In genomic region chr4:150544652-150545258, GRCm38 (mm10) we compare ENCODE assay signal across 8 mouse cellular contexts.
DNase-seq lines count a peak whose midpoint lies in the region; ATAC-seq and TF ChIP-seq lines count a peak whose summit lies in the region.

No protein-coding gene starts in this region.

- TF ChIP-seq CTCF in intestine, postnatal 0 days (IDR thresholded peaks at IDR 0.05; ENCODE audit: low read depth): no peak
- TF ChIP-seq CTCF in lung, postnatal 0 days (IDR thresholded peaks at IDR 0.05): no peak

- H3K4me1 ChIP-seq in hindbrain, embryonic 13.5 days (replicated peaks): peaks cover 23% of the 10 kb centered on the region
- 0 out of 2 replicates have a peak, but pooled peaks cover 2% of the 10 kb centered on the region for H3K4me1 ChIP-seq in hindbrain, embryonic 11.5 days (replicated peaks; ENCODE audit: control insufficient read depth, insufficient read depth, low read length)
- H3K4me1 ChIP-seq in intestine, postnatal 0 days (replicated peaks; ENCODE audit: control insufficient read depth, insufficient read depth, low read length): peaks cover 7% of the 10 kb centered on the region; the same call in 1 of the 2 replicates
- H3K4me1 ChIP-seq in lung, postnatal 0 days (ENCODE audit: insufficient read depth, low read depth, low read length): no peaks in the 10 kb centered on the region
- H3K4me1 ChIP-seq in forebrain, embryonic 15.5 days: peaks cover 11% of the 10 kb centered on the region

- no peak for ATAC-seq in hindbrain, embryonic 13.5 days (ENCODE audit: low FRiP score)
- no peak for ATAC-seq in hindbrain, embryonic 11.5 days (ENCODE audit: low FRiP score)
- ATAC-seq in erythroid progenitor cell, adult 5-6 weeks (replicated peaks; ENCODE audit: low FRiP score, poor library complexity, severe bottlenecking): peak; percentile 79
- peak; percentile 89 for ATAC-seq in intestine, postnatal 0 days
- peak; percentile 90 for ATAC-seq in lung, postnatal 0 days
- no peak for ATAC-seq in forebrain, embryonic 15.5 days (replicated peaks)

- H3K36me3 ChIP-seq in hindbrain, embryonic 13.5 days: peaks cover 19% of the 10 kb centered on the region
- H3K36me3 ChIP-seq in hindbrain, embryonic 11.5 days (ENCODE audit: control insufficient read depth, insufficient read depth, low read length): no peaks in the 10 kb centered on the region
- H3K36me3 ChIP-seq in intestine, postnatal 0 days (ENCODE audit: control insufficient read depth, insufficient read depth): peaks cover 9% of the 10 kb centered on the region
- H3K36me3 ChIP-seq in lung, postnatal 0 days (ENCODE audit: insufficient read depth, low read length): no peaks in the 10 kb centered on the region
- H3K36me3 ChIP-seq in forebrain, embryonic 15.5 days: peaks cover 16% of the 10 kb centered on the region

- H3K9ac ChIP-seq in hindbrain, embryonic 13.5 days: no peak overlapping the region
- H3K9ac ChIP-seq in hindbrain, embryonic 11.5 days (ENCODE audit: low read depth, low read length): no peak overlapping the region
- H3K9ac ChIP-seq in intestine, postnatal 0 days (ENCODE audit: low read depth, low read length): no peak overlapping the region
- H3K9ac ChIP-seq in lung, postnatal 0 days (replicated peaks; ENCODE audit: low read depth): no peak overlapping the region
- no peak overlapping the region for H3K9ac ChIP-seq in forebrain, embryonic 15.5 days (replicated peaks)

- 90% methylated on average over 10 of the region's 10 CpGs for WGBS in hindbrain, embryonic 13.5 days
- WGBS in hindbrain, embryonic 11.5 days: 89% methylated on average over 10 of the region's 10 CpGs
- WGBS in intestine, postnatal 0 days: 33% methylated on average over 10 of the region's 10 CpGs
- WGBS in lung, postnatal 0 days: 37% methylated on average over 10 of the region's 10 CpGs
- 85% methylated on average over 10 of the region's 10 CpGs for WGBS in forebrain, embryonic 15.5 days

- H3K27me3 ChIP-seq in hindbrain, embryonic 13.5 days: no peaks in the 10 kb centered on the region
- no peaks in the 10 kb centered on the region for H3K27me3 ChIP-seq in hindbrain, embryonic 11.5 days (ENCODE audit: control insufficient read depth, insufficient read depth, low read length)
- no peaks in the 10 kb centered on the region for H3K27me3 ChIP-seq in intestine, postnatal 0 days (replicated peaks; ENCODE audit: control insufficient read depth, insufficient read depth, low read length)
- H3K27me3 ChIP-seq in lung, postnatal 0 days (replicated peaks; ENCODE audit: insufficient read depth, low read length): no peaks in the 10 kb centered on the region
- no peaks in the 10 kb centered on the region for H3K27me3 ChIP-seq in forebrain, embryonic 15.5 days

- H3K27ac ChIP-seq in hindbrain, embryonic 13.5 days: peak overlapping the region; percentile 40; the same call in 1 of the 2 replicates
- no peak overlapping the region for H3K27ac ChIP-seq in hindbrain, embryonic 11.5 days (ENCODE audit: low read depth, low read length)
- H3K27ac ChIP-seq in intestine, postnatal 0 days (ENCODE audit: low read depth, low read length): peak overlapping the region; percentile 68
- H3K27ac ChIP-seq in lung, postnatal 0 days (ENCODE audit: low read length): peak overlapping the region; percentile 82
- H3K27ac ChIP-seq in forebrain, embryonic 15.5 days (replicated peaks): no peak overlapping the region; the same call in 1 of the 2 replicates

- DNase-seq in hindbrain, embryonic 11.5 days (ENCODE audit: low spot score): no peak
- peak; percentile 83 for DNase-seq in Muller cell, postnatal 12 days (ENCODE audit: inconsistent ontology term)
- peak; percentile 95 for DNase-seq in lung, postnatal 0 days (ENCODE audit: low spot score)
- DNase-seq in spleen, postnatal 4 days (ENCODE audit: low spot score in 2 of 2): peak; percentile 62 to 76

- peak; percentile 63 for TF ChIP-seq EP300 in lung, postnatal 0 days (IDR thresholded peaks at IDR 0.05)

- H3K9me3 ChIP-seq in hindbrain, embryonic 13.5 days: no peaks in the 10 kb centered on the region
- H3K9me3 ChIP-seq in hindbrain, embryonic 11.5 days (ENCODE audit: control insufficient read depth, low read length): no peaks in the 10 kb centered on the region
- H3K9me3 ChIP-seq in intestine, postnatal 0 days (ENCODE audit: control insufficient read depth): no peaks in the 10 kb centered on the region
- no peaks in the 10 kb centered on the region for H3K9me3 ChIP-seq in lung, postnatal 0 days (ENCODE audit: low read length)
- no peaks in the 10 kb centered on the region for H3K9me3 ChIP-seq in forebrain, embryonic 15.5 days

- no peak overlapping the region for H3K4me2 ChIP-seq in hindbrain, embryonic 13.5 days
- H3K4me2 ChIP-seq in hindbrain, embryonic 11.5 days (replicated peaks; ENCODE audit: low read depth, low read length): no peak overlapping the region
- H3K4me2 ChIP-seq in intestine, postnatal 0 days (replicated peaks; ENCODE audit: low read depth): peak overlapping the region; percentile 46
- H3K4me2 ChIP-seq in lung, postnatal 0 days (replicated peaks; ENCODE audit: low read depth, low read length): no peak overlapping the region
- H3K4me2 ChIP-seq in forebrain, embryonic 15.5 days (replicated peaks): no peak overlapping the region

- H3K4me3 ChIP-seq in hindbrain, embryonic 13.5 days: no peak overlapping the region
- no peak overlapping the region for H3K4me3 ChIP-seq in hindbrain, embryonic 11.5 days (ENCODE audit: low read depth, low read length)
- H3K4me3 ChIP-seq in intestine, postnatal 0 days (ENCODE audit: low read depth, low read length): no peak overlapping the region
- no peak overlapping the region for H3K4me3 ChIP-seq in lung, postnatal 0 days (ENCODE audit: low read depth, low read length)
- H3K4me3 ChIP-seq in forebrain, embryonic 15.5 days: no peak overlapping the region

Comparison
In these comparisons a context has a peak if more than half of its experiments do, and no peak if none do; other contexts are left out.
1. H3K27ac ChIP-seq: peak in hindbrain, embryonic 13.5 days (single experiment), intestine, postnatal 0 days (single experiment) and lung, postnatal 0 days (single experiment); none in hindbrain, embryonic 11.5 days (single experiment) and forebrain, embryonic 15.5 days (single experiment).
2. ATAC-seq: peak in erythroid progenitor cell, adult 5-6 weeks (single experiment), intestine, postnatal 0 days (single experiment) and lung, postnatal 0 days (single experiment); none in hindbrain, embryonic 13.5 days (single experiment), hindbrain, embryonic 11.5 days (single experiment) and forebrain, embryonic 15.5 days (single experiment).